Mouse (Mus musculus): ENCODE results near the gene Pcbd2.

Pcbd2 gene

DNA sequence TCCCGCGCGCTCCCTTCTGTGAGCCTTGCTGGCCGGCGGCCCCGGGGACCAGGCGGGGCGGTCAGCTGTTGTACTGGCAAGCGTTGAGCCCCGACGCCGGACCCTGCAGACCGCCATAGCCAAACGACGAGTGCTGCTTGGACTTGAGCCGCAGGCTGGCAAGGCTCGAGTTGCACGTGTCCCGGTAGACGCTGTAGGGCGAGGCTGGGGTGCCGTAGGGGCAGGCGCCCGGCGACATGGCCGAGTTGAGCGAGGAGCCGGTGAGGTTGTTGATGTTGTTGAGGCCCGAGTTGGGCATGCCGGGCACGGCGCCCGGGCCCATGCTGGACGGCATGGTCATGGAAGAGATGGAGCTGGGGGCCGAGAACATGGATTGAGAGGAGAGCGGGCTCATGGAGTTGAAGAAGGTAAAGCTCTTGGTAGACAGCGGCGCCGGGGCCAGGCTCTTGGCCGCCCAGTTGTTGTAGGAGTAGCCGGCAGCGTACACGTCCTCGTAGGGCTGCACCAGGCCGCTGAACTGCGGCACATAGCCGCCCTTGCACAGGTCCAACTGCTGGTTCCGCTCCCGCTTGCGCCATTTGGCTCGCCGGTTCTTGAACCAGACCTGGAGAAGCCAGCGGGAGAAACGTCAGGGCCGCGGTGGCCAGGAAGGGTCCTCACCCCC, 99.0 kb downstream of the Pcbd2 start:
- no peak for DNase-seq (ENCODE audit: low spot score)

All from ovary, adult 18-20 months (tissue).